7 mouse cellular contexts compared by ENCODE assay signal in genomic region chr7:56291468-56292115, GRCm38 (mm10). TPM values are rescaled to one million over a fixed set of nuclear protein-coding genes. Genes with fewer than 3 reads are reported as not detected.
DNase-seq lines count a peak whose midpoint lies in the region; ATAC-seq and TF ChIP-seq lines count a peak whose summit lies in the region.

No protein-coding gene starts in this region.

- H3K36me3 ChIP-seq in E14TG2a.4 (ENCODE audit: insufficient read depth, low read length): no peaks in the 10 kb centered on the region
- H3K36me3 ChIP-seq in forebrain, embryonic 15.5 days: no peaks in the 10 kb centered on the region
- no peaks in the 10 kb centered on the region for H3K36me3 ChIP-seq in lung, embryonic 16.5 days (ENCODE audit: control insufficient read depth, insufficient read depth, low read length)

- ATAC-seq in forebrain, embryonic 15.5 days (replicated peaks): peak; percentile 83
- ATAC-seq in lung, embryonic 16.5 days (ENCODE audit: low read depth): 0 out of 2 replicates have a peak, but pooled peaks have one; percentile 23

- no peak overlapping the region for H3K9ac ChIP-seq in forebrain, embryonic 15.5 days (replicated peaks)
- no peak overlapping the region for H3K9ac ChIP-seq in lung, embryonic 16.5 days (ENCODE audit: low read length)

- no peaks in the 10 kb centered on the region for H3K4me1 ChIP-seq in E14TG2a.4 (replicated peaks; ENCODE audit: low read depth, low read length)
- H3K4me1 ChIP-seq in forebrain, embryonic 15.5 days: no peaks in the 10 kb centered on the region
- no peaks in the 10 kb centered on the region for H3K4me1 ChIP-seq in lung, embryonic 16.5 days (replicated peaks; ENCODE audit: control insufficient read depth, insufficient read depth, low read length)

- 27% methylated on average over 6 of the region's 6 CpGs for WGBS in forebrain, embryonic 15.5 days
- WGBS in lung, embryonic 16.5 days: 24% methylated on average over 6 of the region's 6 CpGs

- no peak overlapping the region for H3K27ac ChIP-seq in forebrain, embryonic 15.5 days (replicated peaks)
- H3K27ac ChIP-seq in lung, embryonic 16.5 days (ENCODE audit: low read length): no peak overlapping the region

- no peak overlapping the region for H3K4me3 ChIP-seq in E14TG2a.4 (replicated peaks; ENCODE audit: low read length)
- no peak overlapping the region for H3K4me3 ChIP-seq in forebrain, embryonic 15.5 days
- H3K4me3 ChIP-seq in lung, embryonic 16.5 days (ENCODE audit: low read length): no peak overlapping the region

- no peaks in the 10 kb centered on the region for H3K27me3 ChIP-seq in E14TG2a.4 (ENCODE audit: insufficient read depth, low read length)
- H3K27me3 ChIP-seq in forebrain, embryonic 15.5 days: no peaks in the 10 kb centered on the region
- H3K27me3 ChIP-seq in lung, embryonic 16.5 days (ENCODE audit: control insufficient read depth, insufficient read depth, low read depth, low read length): no peaks in the 10 kb centered on the region

- peak; percentile 67 for DNase-seq in 416B (ENCODE audit: low read depth)
- DNase-seq in c-Kit-positive CD71-positive TER-119-positive erythroid progenitor cells, embryonic 14.5 days (ENCODE audit: low spot score): peak; percentile 31
- peak; percentile 54 for DNase-seq in kidney, postnatal 14 days
- DNase-seq in right cerebral cortex, postnatal 10 days (ENCODE audit: low spot score in 2 of 2): peak; percentile 84 to 89

- no peaks in the 10 kb centered on the region for H3K9me3 ChIP-seq in E14TG2a.4 (ENCODE audit: low read length)
- H3K9me3 ChIP-seq in forebrain, embryonic 15.5 days: no peaks in the 10 kb centered on the region
- no peaks in the 10 kb centered on the region for H3K9me3 ChIP-seq in lung, embryonic 16.5 days (ENCODE audit: control insufficient read depth, low read length)

- no peak overlapping the region for H3K4me2 ChIP-seq in forebrain, embryonic 15.5 days (replicated peaks)
- H3K4me2 ChIP-seq in lung, embryonic 16.5 days (ENCODE audit: low read depth, low read length): no peak overlapping the region

- TF ChIP-seq CTCF in E14TG2a.4 (conservative IDR thresholded peaks at IDR 0.05; ENCODE audit: low read length): peak; percentile 84

RNA-seq across cellular contexts. Expression of gene Oca2, which starts 52.0 kb away (rescaled TPM):
- polyA plus RNA-seq in forebrain, embryonic 15.5 days (2015; fragmentation: Nextera tagmentation; extraction: Ambion mirVana): 0.20 and 1.0 TPM in 2 replicates
- not detected in 2 replicates for polyA plus RNA-seq in lung, embryonic 16.5 days (2015; fragmentation: Nextera tagmentation; extraction: Ambion mirVana)

Comparison
In these comparisons a context has a peak if more than half of its experiments do, and no peak if none do; other contexts are left out.
1. DNase-seq: peak in every context shown above with its lines; median percentile 86 in right cerebral cortex, postnatal 10 days; 67 in 416B; 54 in kidney, postnatal 14 days; 31 in c-Kit-positive CD71-positive TER-119-positive erythroid progenitor cells, embryonic 14.5 days.